Mouse (Mus musculus) embryonic facial prominence, embryonic 10.5 days (tissue): ENCODE data around the gene Hlcs. TPM values are rescaled to one million over a fixed set of nuclear protein-coding genes. Genes with fewer than 3 reads are reported as not detected.

ENCODE experiments used
- DNase-seq: peaks from one replicate; pipeline ENCODE4 v3.0.0-alpha.2; 2017; ENCODE audit warnings: low spot score
- H3K27ac ChIP-seq: fragments of 300-500 bp; sonication (generic); replicated peaks from 2 replicates; pipeline ENCODE4 v1.5.1; 2016; ENCODE audit warnings: mild to moderate bottlenecking
- H3K27me3 ChIP-seq: fragments of 300-500 bp; sonication (generic); replicated peaks from 2 replicates; pipeline ENCODE4 v1.6.1; 2016; ENCODE audit warnings: low read depth, mild to moderate bottlenecking; ENCODE audit not compliant: poor library complexity, severe bottlenecking
- H3K36me3 ChIP-seq: fragments of 300-500 bp; sonication (generic); replicated peaks from 2 replicates; pipeline ENCODE4 v1.6.1; 2016; ENCODE audit warnings: mild to moderate bottlenecking, moderate library complexity
- H3K4me1 ChIP-seq: fragments of 300-500 bp; sonication (generic); 2 replicates; pipeline ENCODE4 v1.6.1; 2016
- H3K4me3 ChIP-seq: fragments of 300-500 bp; sonication (generic); 2 replicates; pipeline ENCODE4 v1.5.1; 2016; ENCODE audit warnings: mild to moderate bottlenecking, moderate library complexity
- H3K9me3 ChIP-seq: fragments of 300-500 bp; sonication (generic); 2 replicates; pipeline ENCODE4 v1.6.1; 2016; ENCODE audit warnings: mild to moderate bottlenecking
- WGBS: fragments of 180-500 bp; shearing (Covaris S2); methylation state at CpG from one replicate; pipeline ENCODE4 v1.1.7; 2016; 5-methylcytosine and 5-hydroxymethylcytosine counted together
- polyA plus RNA-seq: library from polyadenylated mRNA; unstranded; fragments of >200 nt; fragmentation: Nextera tagmentation; extraction: Ambion mirVana; gene quantifications from 2 replicates; pipeline ENCODE4 v1.2.1, GENCODE M21; 2016

Gene Hlcs
- polyA plus RNA-seq, 1 experiment from 2014 or later: 12.2 TPM

GRCm38 (mm10) chr16:94299210-94299609, 14.2 kb downstream of the Hlcs start:
- Histone ChIP-seq H3K27me3 (peaks cover 28% of the 10 kb centered on the region), H3K4me3 (no peak overlapping the region), H3K9me3 (no peaks in the 10 kb centered on the region), H3K27ac (no peak overlapping the region), H3K36me3 (no peaks in the 10 kb centered on the region), H3K4me1 (peaks cover 15% of the 10 kb centered on the region)
- DNase-seq: no peak
- WGBS: 77% methylated on average over 4 of the region's 4 CpGs

- no peaks in the 10 kb centered on the region for H3K36me3 ChIP-seq
- 89% methylated on average over 5 of the region's 5 CpGs for WGBS
Measured at GRCm38 (mm10) chr16:94298081-94298480, 15.3 kb downstream of the Hlcs start.

GRCm38 (mm10) chr16:94291141-94291540, 22.2 kb downstream of the Hlcs start:
- 88% methylated on average over 4 of the region's 4 CpGs for WGBS
- Histone ChIP-seq H3K36me3 (no peaks in the 10 kb centered on the region), H3K4me3 (no peak overlapping the region), H3K9me3 (no peaks in the 10 kb centered on the region), H3K27me3 (no peaks in the 10 kb centered on the region), H3K4me1 (peaks cover 17% of the 10 kb centered on the region), H3K27ac (no peak overlapping the region)
- no peak for DNase-seq

More at GRCm38 (mm10) chr16:94298081-94298480, 15.3 kb downstream of the Hlcs start:
- no peaks in the 10 kb centered on the region for H3K9me3 ChIP-seq
- no peak for DNase-seq
- H3K27me3 ChIP-seq: peaks cover 17% of the 10 kb centered on the region
- no peak overlapping the region for H3K4me3 ChIP-seq
- H3K27ac ChIP-seq: no peak overlapping the region
- H3K4me1 ChIP-seq: peaks cover 12% of the 10 kb centered on the region

GRCm38 (mm10) chr16:94290073-94290999, 23.0 kb downstream of the Hlcs start:
- Histone ChIP-seq H3K27ac (peak overlapping the region; percentile 93), H3K27me3 (no peaks in the 10 kb centered on the region), H3K9me3 (no peaks in the 10 kb centered on the region), H3K36me3 (no peaks in the 10 kb centered on the region), H3K4me1 (peaks cover 17% of the 10 kb centered on the region), H3K4me3 (peak overlapping the region; percentile 89)
- peak; percentile 93 for DNase-seq
- 5% methylated on average over 52 of the region's 52 CpGs for WGBS

GRCm38 (mm10) chr16:94289138-94290072, 24.0 kb downstream of the Hlcs start:
- Histone ChIP-seq H3K27ac (peak overlapping the region; percentile 93), H3K4me3 (peak overlapping the region; percentile 89), H3K27me3 (no peaks in the 10 kb centered on the region), H3K4me1 (peaks cover 17% of the 10 kb centered on the region), H3K9me3 (no peaks in the 10 kb centered on the region), H3K36me3 (0 out of 2 replicates have a peak, but pooled peaks cover 4% of the 10 kb centered on the region)
- DNase-seq: no peak
- 14% methylated on average over 39 of the region's 39 CpGs for WGBS

- 84% methylated on average over 9 of the region's 9 CpGs for WGBS
Measured at GRCm38 (mm10) chr16:94287826-94288225, 25.5 kb downstream of the Hlcs start.

GRCm38 (mm10) chr16:94283972-94284371, 29.4 kb downstream of the Hlcs start:
- no peak overlapping the region for H3K27ac ChIP-seq
- H3K9me3 ChIP-seq: peaks cover 5% of the 10 kb centered on the region; the same call in 1 of the 2 replicates
- peaks cover 27% of the 10 kb centered on the region for H3K36me3 ChIP-seq
- H3K4me1 ChIP-seq: peaks cover under 1% of the 10 kb centered on the region
- 92% methylated on average over 3 of the region's 3 CpGs for WGBS
- no peaks in the 10 kb centered on the region for H3K27me3 ChIP-seq
- no peak for DNase-seq
- no peak overlapping the region for H3K4me3 ChIP-seq

More at GRCm38 (mm10) chr16:94287826-94288225, 25.5 kb downstream of the Hlcs start:
- Histone ChIP-seq H3K27ac (no peak overlapping the region), H3K9me3 (no peaks in the 10 kb centered on the region), H3K36me3 (peaks cover 15% of the 10 kb centered on the region), H3K4me1 (peaks cover 17% of the 10 kb centered on the region), H3K4me3 (no peak overlapping the region), H3K27me3 (no peaks in the 10 kb centered on the region)
- DNase-seq: no peak

GRCm38 (mm10) chr16:94270826-94271225, 42.5 kb downstream of the Hlcs start:
- 92% methylated on average over 6 of the region's 6 CpGs for WGBS
- no peak for DNase-seq
- H3K9me3 ChIP-seq: no peaks in the 10 kb centered on the region
- no peak overlapping the region for H3K4me3 ChIP-seq
- H3K4me1 ChIP-seq: peaks cover 4% of the 10 kb centered on the region; the same call in 1 of the 2 replicates
- H3K27me3 ChIP-seq: no peaks in the 10 kb centered on the region
- peaks cover 29% of the 10 kb centered on the region for H3K36me3 ChIP-seq
- H3K27ac ChIP-seq: no peak overlapping the region

- H3K4me3 ChIP-seq: peak overlapping the region; percentile 38; the same call in 1 of the 2 replicates
- H3K27ac ChIP-seq: no peak overlapping the region
- DNase-seq: peak; percentile 89
- no peaks in the 10 kb centered on the region for H3K9me3 ChIP-seq
- WGBS: 4% methylated on average over 9 of the region's 9 CpGs
- H3K4me1 ChIP-seq: peaks cover 10% of the 10 kb centered on the region
- H3K27me3 ChIP-seq: no peaks in the 10 kb centered on the region
- peaks cover 28% of the 10 kb centered on the region for H3K36me3 ChIP-seq
Measured at GRCm38 (mm10) chr16:94269635-94270034, 43.7 kb downstream of the Hlcs start.

GRCm38 (mm10) chr16:94268205-94268604, 45.2 kb downstream of the Hlcs start:
- peaks cover 22% of the 10 kb centered on the region for H3K36me3 ChIP-seq
- DNase-seq: no peak
- no peak overlapping the region for H3K27ac ChIP-seq
- no peaks in the 10 kb centered on the region for H3K27me3 ChIP-seq
- H3K4me1 ChIP-seq: peaks cover 10% of the 10 kb centered on the region
- H3K4me3 ChIP-seq: no peak overlapping the region
- H3K9me3 ChIP-seq: no peaks in the 10 kb centered on the region
- WGBS: 91% methylated on average over 14 of the region's 14 CpGs

- Histone ChIP-seq H3K9me3 (no peaks in the 10 kb centered on the region), H3K27me3 (no peaks in the 10 kb centered on the region), H3K4me1 (peaks cover 5% of the 10 kb centered on the region), H3K36me3 (peaks cover 22% of the 10 kb centered on the region), H3K4me3 (no peak overlapping the region), H3K27ac (no peak overlapping the region)
- DNase-seq: no peak
- WGBS: 87% methylated on average over 6 of the region's 6 CpGs
Measured at GRCm38 (mm10) chr16:94264611-94265010, 48.8 kb downstream of the Hlcs start.

- Histone ChIP-seq H3K4me3 (no peak overlapping the region), H3K36me3 (peaks cover 13% of the 10 kb centered on the region), H3K4me1 (peaks cover 5% of the 10 kb centered on the region; the same call in 1 of the 2 replicates), H3K27ac (no peak overlapping the region), H3K27me3 (no peaks in the 10 kb centered on the region), H3K9me3 (no peaks in the 10 kb centered on the region)
- WGBS: 92% methylated on average over 19 of the region's 19 CpGs
- DNase-seq: no peak
Measured at GRCm38 (mm10) chr16:94262501-94262900, 50.9 kb downstream of the Hlcs start.
